Mouse (Mus musculus) frontal cortex, adult 2 months (tissue): ENCODE measurements around the gene Trmo. TPM values are rescaled to one million over a fixed set of nuclear protein-coding genes. Genes with fewer than 3 reads are reported as not detected.

ENCODE experiments used
- DNase-seq, 2 experiments: peaks; one replicate each; pipeline ENCODE4 v3.0.0; 2022; ENCODE audit warnings: low spot score in 1 of 2; ENCODE audit errors: extremely low spot score in 1 of 2
- polyA plus RNA-seq: library from polyadenylated mRNA; depleted of rRNA; stranded (reverse); fragments of >200 nt; gene quantifications from 2 replicates; pipeline ENCODE4 v1.2.3, GENCODE M21; 2012; rRNA removed

Gene Trmo
- polyA plus RNA-seq, 1 experiment = 5.3 TPM

- no peak for DNase-seq
Observed at GRCm38 (mm10) chr4:46341831-46342680, 47.2 kb downstream of the Trmo start.

GRCm38 (mm10) chr4:46339584-46339983, 49.7 kb downstream of the Trmo start:
- DNase-seq = no peak

GRCm38 (mm10) chr4:46339026-46339425, 50.2 kb downstream of the Trmo start:
- DNase-seq = no peak

- no peak for DNase-seq
Observed at GRCm38 (mm10) chr4:46337990-46338389, 51.2 kb downstream of the Trmo start.

GRCm38 (mm10) chr4:46335846-46336245, 53.4 kb downstream of the Trmo start:
- no peak for DNase-seq

- no peak for DNase-seq
Observed at GRCm38 (mm10) chr4:46328906-46329305, 60.3 kb downstream of the Trmo start.

Other genes with a start within 250 kb of the Trmo start
- gene Xpa, start 193.1 kb downstream of the Trmo start, polyA plus RNA-seq = 23.7 and 26.2 TPM in 2 replicates
- gene Foxe1, start 45.8 kb downstream of the Trmo start, polyA plus RNA-seq = not detected in 2 replicates
- gene Hemgn, start 24.1 kb upstream of the Trmo start, polyA plus RNA-seq = 0.06 and 0.12 TPM in 2 replicates
- 57.1 and 58.3 TPM in 2 replicates for gene Anp32b, start 61.5 kb upstream of the Trmo start, polyA plus RNA-seq
- 19.1 and 20.6 TPM in 2 replicates for gene Nans, start 99.8 kb upstream of the Trmo start, polyA plus RNA-seq
- 1.00 and 1.1 TPM in 2 replicates for gene Trim14, start 146.7 kb upstream of the Trmo start, polyA plus RNA-seq
- 13.3 and 15.2 TPM in 2 replicates for gene Coro2a, start 212.8 kb upstream of the Trmo start, polyA plus RNA-seq